ENCODE assay signal across 13 mouse cellular contexts in the genomic region with DNA sequence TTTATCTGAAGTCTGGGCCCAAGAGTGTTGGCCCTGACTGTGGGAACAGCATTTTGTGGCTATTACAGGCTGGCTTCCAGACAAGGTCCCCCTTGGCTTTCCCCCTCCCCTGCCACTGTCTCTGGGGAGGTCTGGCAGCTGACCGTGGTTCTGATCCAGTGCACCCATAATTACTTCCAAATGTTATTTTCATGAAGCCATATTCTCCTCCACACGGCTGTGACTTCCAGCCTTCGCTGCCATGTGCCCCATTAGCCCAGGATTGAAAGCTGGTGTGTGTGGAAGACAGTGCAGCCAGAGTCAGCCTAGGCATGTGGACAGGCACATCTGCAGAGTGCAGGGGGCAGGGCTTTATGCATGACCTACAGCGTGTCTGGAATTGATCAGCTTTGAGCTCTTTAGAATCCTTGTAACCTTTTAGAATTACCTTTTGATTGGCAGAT.
DNase-seq lines count a peak whose midpoint lies in the region; ATAC-seq lines count a peak whose summit lies in the region.
"Had no signal": no experiment of that assay in that cellular context is flagged by ENCODE, and none has a peak within 500 bp of the region (broad histone marks: within the 10 kb centered on the region; RNA-seq: fewer than 3 reads in every experiment).

No protein-coding gene starts in this region.

- no peak overlapping the region for H3K27ac ChIP-seq in heart, embryonic 12.5 days (ENCODE audit: poor library complexity, severe bottlenecking)
- H3K27ac ChIP-seq in midbrain, embryonic 14.5 days (replicated peaks; ENCODE audit: low read depth, low read length): no peak overlapping the region
- H3K27ac ChIP-seq in midbrain, embryonic 16.5 days (ENCODE audit: low read length): no peak overlapping the region
- no peak overlapping the region for H3K27ac ChIP-seq in heart, embryonic 11.5 days (ENCODE audit: low read depth, low read length)
- H3K27ac ChIP-seq: macrophage had no signal

- H3K9me3 ChIP-seq in heart, embryonic 12.5 days (replicated peaks): no peaks in the 10 kb centered on the region
- H3K9me3 ChIP-seq in midbrain, embryonic 14.5 days (ENCODE audit: control insufficient read depth, low read length): no peaks in the 10 kb centered on the region
- no peaks in the 10 kb centered on the region for H3K9me3 ChIP-seq in midbrain, embryonic 16.5 days (replicated peaks; ENCODE audit: control insufficient read depth, low read length, poor library complexity, severe bottlenecking)
- no peaks in the 10 kb centered on the region for H3K9me3 ChIP-seq in heart, embryonic 11.5 days (replicated peaks; ENCODE audit: control insufficient read depth, low read length)

- ATAC-seq in heart, embryonic 12.5 days (ENCODE audit: insufficient number of reproducible peaks, low FRiP score): no peak
- no peak for ATAC-seq in midbrain, embryonic 14.5 days (ENCODE audit: low FRiP score, low TSS enrichment)
- no peak for ATAC-seq in midbrain, embryonic 16.5 days
- ATAC-seq in heart, embryonic 11.5 days (replicated peaks; ENCODE audit: insufficient number of reproducible peaks, low FRiP score, low TSS enrichment): no peak

- no peak overlapping the region for H3K4me3 ChIP-seq in heart, embryonic 12.5 days
- H3K4me3 ChIP-seq in midbrain, embryonic 14.5 days (replicated peaks; ENCODE audit: low read depth, low read length): no peak overlapping the region
- no peak overlapping the region for H3K4me3 ChIP-seq in midbrain, embryonic 16.5 days (ENCODE audit: low read depth, low read length)
- no peak overlapping the region for H3K4me3 ChIP-seq in heart, embryonic 11.5 days (ENCODE audit: low read depth, low read length)
- H3K4me3 ChIP-seq: myocyte had no signal

- WGBS in heart, embryonic 12.5 days: 68% methylated on average over 4 of the region's 4 CpGs
- WGBS in midbrain, embryonic 14.5 days: 43% methylated on average over 4 of the region's 4 CpGs
- 45% methylated on average over 4 of the region's 4 CpGs for WGBS in midbrain, embryonic 16.5 days
- WGBS in heart, embryonic 11.5 days (ENCODE audit: insufficient replicate concordance): 53% methylated on average over 4 of the region's 4 CpGs

- no peaks in the 10 kb centered on the region for H3K4me1 ChIP-seq in heart, embryonic 12.5 days (replicated peaks)
- peaks cover 8% of the 10 kb centered on the region for H3K4me1 ChIP-seq in midbrain, embryonic 14.5 days (ENCODE audit: control insufficient read depth, insufficient read depth, low read length)
- peaks cover 6% of the 10 kb centered on the region; the same call in 1 of the 2 replicates for H3K4me1 ChIP-seq in midbrain, embryonic 16.5 days (ENCODE audit: control insufficient read depth, insufficient read depth, low read length)
- no peaks in the 10 kb centered on the region for H3K4me1 ChIP-seq in heart, embryonic 11.5 days (ENCODE audit: control insufficient read depth, insufficient read depth, low read length)

- H3K27me3 ChIP-seq in heart, embryonic 12.5 days (replicated peaks): 0 out of 2 replicates have a peak, but pooled peaks cover 6% of the 10 kb centered on the region
- H3K27me3 ChIP-seq in midbrain, embryonic 14.5 days (ENCODE audit: control insufficient read depth, insufficient read depth, low read length): no peaks in the 10 kb centered on the region
- H3K27me3 ChIP-seq in midbrain, embryonic 16.5 days (ENCODE audit: control insufficient read depth, insufficient read depth, low read depth, low read length): no peaks in the 10 kb centered on the region
- no peaks in the 10 kb centered on the region; the same call in 1 of the 2 replicates for H3K27me3 ChIP-seq in heart, embryonic 11.5 days (ENCODE audit: control insufficient read depth, insufficient read depth, low read length)

- DNase-seq in heart, adult 18-20 months: peak; percentile 25 to 35
- peak; percentile 35 for DNase-seq in midbrain, embryonic 14.5 days
- DNase-seq in hindlimb bud, embryonic 11.5 days (ENCODE audit: extremely low spot score, low read depth, low spot score): peak; percentile 12
- DNase-seq in yolk sac, embryonic 10.5 days (ENCODE audit: low spot score): peak; percentile 4
- no peak for DNase-seq in left cerebral cortex, adult 18-20 months (ENCODE audit: low spot score in 2 of 2)
- DNase-seq: adrenal gland, postnatal 14 days; liver; thymus, adult 18-20 months had no signal

- H3K9ac ChIP-seq in heart, embryonic 12.5 days: no peak overlapping the region
- H3K9ac ChIP-seq in midbrain, embryonic 14.5 days (replicated peaks; ENCODE audit: low read length): no peak overlapping the region
- no peak overlapping the region for H3K9ac ChIP-seq in midbrain, embryonic 16.5 days (ENCODE audit: low read depth, low read length)
- no peak overlapping the region for H3K9ac ChIP-seq in heart, embryonic 11.5 days (ENCODE audit: low read depth, low read length)

- no peaks in the 10 kb centered on the region for H3K36me3 ChIP-seq in heart, embryonic 12.5 days
- H3K36me3 ChIP-seq in midbrain, embryonic 14.5 days (ENCODE audit: control insufficient read depth, insufficient read depth, low read length): no peaks in the 10 kb centered on the region
- H3K36me3 ChIP-seq in midbrain, embryonic 16.5 days (ENCODE audit: control insufficient read depth, insufficient read depth, low read length): no peaks in the 10 kb centered on the region
- no peaks in the 10 kb centered on the region for H3K36me3 ChIP-seq in heart, embryonic 11.5 days (ENCODE audit: control insufficient read depth, insufficient read depth, low read length)

- no peak overlapping the region for H3K4me2 ChIP-seq in heart, embryonic 12.5 days
- no peak overlapping the region for H3K4me2 ChIP-seq in midbrain, embryonic 14.5 days (ENCODE audit: low read length)
- no peak overlapping the region for H3K4me2 ChIP-seq in midbrain, embryonic 16.5 days (ENCODE audit: low read length)
- H3K4me2 ChIP-seq in heart, embryonic 11.5 days: no peak overlapping the region

Comparison
In these comparisons a context has a peak if more than half of its experiments do, and no peak if none do; other contexts are left out.
1. DNase-seq: peak in heart, adult 18-20 months (2 of 2), midbrain, embryonic 14.5 days (single experiment), hindlimb bud, embryonic 11.5 days (single experiment) and yolk sac, embryonic 10.5 days (single experiment); none in left cerebral cortex, adult 18-20 months (0 of 2).